Mouse (Mus musculus) naive thymus-derived CD4-positive, alpha-beta T cell, adult 2 months (primary cell): ENCODE data around the gene Tasp1.
"Not testable (repeated sequence)": the region's sequence is repeated elsewhere in the genome, so short reads cannot be mapped to it uniquely, and the experiment has no call there.

Experiments
- DNase-seq: peaks from one replicate; pipeline ENCODE4 v3.0.0-alpha.2; 2011; ENCODE audit warnings: low read depth

Tasp1 gene

GRCm38 (mm10) chr2:140066353-140067314 lies at the start of gene Tasp1:
Tasp1 (minus strand) TSS chr2:140066805.
- peak; percentile 93 for DNase-seq

GRCm38 (mm10) chr2:140113851-140114250 lies 47.2 kb upstream of the Tasp1 start:
- DNase-seq, result no peak

- DNase-seq, result no peak
Observed at GRCm38 (mm10) chr2:140108945-140109344, 42.3 kb upstream of the Tasp1 start.

- DNase-seq, result no peak
Observed at GRCm38 (mm10) chr2:140107641-140108040, 41.0 kb upstream of the Tasp1 start.

- DNase-seq, result no peak
Observed at GRCm38 (mm10) chr2:140104951-140105350, 38.3 kb upstream of the Tasp1 start.

- DNase-seq, result no peak
Observed at GRCm38 (mm10) chr2:140100551-140101474, 34.2 kb upstream of the Tasp1 start.

- no peak for DNase-seq
Observed at GRCm38 (mm10) chr2:140099971-140100370, 33.4 kb upstream of the Tasp1 start.

GRCm38 (mm10) chr2:140097131-140097591 lies 30.6 kb upstream of the Tasp1 start:
- no peak for DNase-seq

GRCm38 (mm10) chr2:140096034-140096433 lies 29.4 kb upstream of the Tasp1 start:
- DNase-seq, result no peak

- no peak for DNase-seq
Observed at GRCm38 (mm10) chr2:140093433-140093832, 26.8 kb upstream of the Tasp1 start.

GRCm38 (mm10) chr2:140084245-140084644 lies 17.6 kb upstream of the Tasp1 start:
- no peak for DNase-seq

- DNase-seq, result no peak
Observed at GRCm38 (mm10) chr2:140080747-140081577, 14.4 kb upstream of the Tasp1 start.

GRCm38 (mm10) chr2:140079284-140079683 lies 12.7 kb upstream of the Tasp1 start:
- not testable (repeated sequence) for DNase-seq

- DNase-seq, result no peak
Observed at GRCm38 (mm10) chr2:140078600-140079280, 12.1 kb upstream of the Tasp1 start.

- no peak for DNase-seq
Observed at GRCm38 (mm10) chr2:140077476-140077875, 10.9 kb upstream of the Tasp1 start.

GRCm38 (mm10) chr2:140075150-140075549 lies 8.5 kb upstream of the Tasp1 start:
- DNase-seq, result no peak

- no peak for DNase-seq
Observed at GRCm38 (mm10) chr2:140067516-140067915, 911 bp upstream of the Tasp1 start.

- peak; percentile 44 for DNase-seq
Observed at GRCm38 (mm10) chr2:140065676-140066075, 929 bp downstream of the Tasp1 start.

GRCm38 (mm10) chr2:140061481-140061880 lies 5.1 kb downstream of the Tasp1 start:
- no peak for DNase-seq

- no peak for DNase-seq
Observed at GRCm38 (mm10) chr2:140060092-140060867, 6.3 kb downstream of the Tasp1 start.
